Mouse (Mus musculus) midbrain, postnatal 0 days (tissue): ENCODE data around the gene Il1rap. TPM values are rescaled to one million over a fixed set of nuclear protein-coding genes. Genes with fewer than 3 reads are reported as not detected.

ENCODE experiments used
- ATAC-seq: fragments of 200-750 bp; cut with Nextera tagmentation; 2 replicates; pipeline ENCODE4 v1.8.0; 2017; ENCODE audit warnings: moderate number of reproducible peaks, mild to moderate bottlenecking, moderate TSS enrichment, moderate library complexity; ENCODE audit not compliant: low FRiP score
- DNase-seq: peaks from one replicate; pipeline ENCODE4 v3.0.0-alpha.2; 2015; ENCODE audit warnings: low spot score
- H3K27ac ChIP-seq: fragments of 300-500 bp; sonication (generic); 2 replicates; pipeline ENCODE4 v1.5.1; 2014; ENCODE audit warnings: low read depth, mild to moderate bottlenecking, low read length, mixed read lengths
- H3K27me3 ChIP-seq: fragments of 300-500 bp; sonication (generic); 2 replicates; pipeline ENCODE4 v1.6.1; 2014; ENCODE audit warnings: low read length, control low read depth, mixed read lengths; ENCODE audit not compliant: insufficient read depth
- H3K36me3 ChIP-seq: fragments of 300-500 bp; sonication (generic); 2 replicates; pipeline ENCODE4 v1.6.1; 2014; ENCODE audit warnings: low read length, control low read depth, mixed read lengths; ENCODE audit not compliant: insufficient read depth
- H3K4me1 ChIP-seq: fragments of 300-500 bp; sonication (generic); 2 replicates; pipeline ENCODE4 v1.6.1; 2014; ENCODE audit warnings: mild to moderate bottlenecking, control low read depth, antibody characterized with exemption, low read length, mixed read lengths; ENCODE audit not compliant: insufficient read depth
- H3K4me2 ChIP-seq: fragments of 300-500 bp; sonication (generic); 2 replicates; pipeline ENCODE4 v1.6.1; 2014; ENCODE audit warnings: low read depth, mild to moderate bottlenecking, low read length, mixed read lengths; ENCODE audit not compliant: poor library complexity, severe bottlenecking
- H3K4me3 ChIP-seq: fragments of 300-500 bp; sonication (generic); 2 replicates; pipeline ENCODE4 v1.5.1; 2014; ENCODE audit warnings: low read depth, mild to moderate bottlenecking, low read length, moderate library complexity
- H3K9ac ChIP-seq: fragments of 300-500 bp; sonication (generic); replicated peaks from 2 replicates; pipeline ENCODE4 v1.6.1; 2014; ENCODE audit warnings: mild to moderate bottlenecking, low read length, moderate library complexity, mixed read lengths; ENCODE audit not compliant: poor library complexity, severe bottlenecking
- H3K9me3 ChIP-seq: fragments of 300-500 bp; sonication (generic); 2 replicates; pipeline ENCODE4 v1.6.1; 2016; ENCODE audit warnings: low read length, control low read depth
- CTCF ChIP-seq: IDR thresholded peaks from 2 replicates; pipeline ENCODE4 v1.5.1; 2016; ENCODE audit warnings: antibody characterized with exemption, mild to moderate bottlenecking
- WGBS: fragments of 180-500 bp; shearing (Covaris S2); extraction: QIAGEN DNeasy Blood & Tissue Kit; methylation state at CpG from one replicate; pipeline ENCODE4 v1.1.7; 2014; 5-methylcytosine and 5-hydroxymethylcytosine counted together
- polyA plus RNA-seq: library from polyadenylated mRNA; unstranded; fragments of >200 nt; fragmentation: Nextera tagmentation; extraction: Ambion mirVana; gene quantifications from 2 replicates; pipeline ENCODE4 v1.2.1, GENCODE M21; 2015
- total RNA-seq: library from RNA; depleted of rRNA; stranded (reverse); fragments of >200 nt; gene quantifications from 2 replicates; pipeline ENCODE4 v1.2.3, GENCODE M21; 2014

Il1rap gene
- total and polyA plus RNA-seq, 2 experiments from 2014 or later, result 7.9 to 10.5 TPM

DNA sequence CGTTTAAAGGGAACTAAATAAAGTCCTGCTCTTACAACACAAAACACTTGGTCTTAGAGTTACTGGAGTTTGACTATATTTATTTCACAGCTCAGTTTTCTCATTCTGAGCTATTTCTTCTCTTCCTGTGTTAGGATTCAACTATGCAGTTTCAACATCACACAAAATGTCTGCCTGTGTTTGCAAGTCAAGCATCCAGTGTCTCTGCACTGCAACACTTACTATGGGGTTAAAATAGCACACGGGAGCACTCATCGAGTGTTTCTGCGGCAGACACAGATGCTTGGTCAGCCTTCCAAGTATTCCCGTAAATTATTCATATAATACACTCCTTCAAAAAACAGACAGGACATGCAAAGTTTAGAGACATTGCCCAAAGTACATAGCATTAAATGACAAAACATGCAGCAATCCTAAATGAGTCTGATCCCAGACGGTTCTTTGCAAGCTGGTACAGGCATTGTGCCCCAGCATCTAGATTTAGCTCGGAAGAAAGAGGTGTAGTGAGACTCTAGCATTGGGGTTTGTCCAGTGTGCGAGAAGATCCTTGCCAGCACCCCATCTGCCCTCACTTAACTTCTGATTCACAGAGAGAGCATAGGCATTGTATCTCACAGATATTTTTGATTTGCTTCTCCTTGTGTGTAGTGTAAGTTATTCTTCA lies 119.1 kb downstream of the Il1rap start:
- Histone ChIP-seq H3K9me3 (no peaks in the 10 kb centered on the region), H3K36me3 (no peaks in the 10 kb centered on the region), H3K27ac (no peak overlapping the region), H3K4me1 (no peaks in the 10 kb centered on the region), H3K4me3 (no peak overlapping the region), H3K4me2 (no peak overlapping the region), H3K9ac (no peak overlapping the region), H3K27me3 (no peaks in the 10 kb centered on the region)
- WGBS, result 87% methylated on average over 8 of the region's 8 CpGs
- no peak for DNase-seq
- ATAC-seq, result no peak
- TF ChIP-seq CTCF, result no peak

DNA sequence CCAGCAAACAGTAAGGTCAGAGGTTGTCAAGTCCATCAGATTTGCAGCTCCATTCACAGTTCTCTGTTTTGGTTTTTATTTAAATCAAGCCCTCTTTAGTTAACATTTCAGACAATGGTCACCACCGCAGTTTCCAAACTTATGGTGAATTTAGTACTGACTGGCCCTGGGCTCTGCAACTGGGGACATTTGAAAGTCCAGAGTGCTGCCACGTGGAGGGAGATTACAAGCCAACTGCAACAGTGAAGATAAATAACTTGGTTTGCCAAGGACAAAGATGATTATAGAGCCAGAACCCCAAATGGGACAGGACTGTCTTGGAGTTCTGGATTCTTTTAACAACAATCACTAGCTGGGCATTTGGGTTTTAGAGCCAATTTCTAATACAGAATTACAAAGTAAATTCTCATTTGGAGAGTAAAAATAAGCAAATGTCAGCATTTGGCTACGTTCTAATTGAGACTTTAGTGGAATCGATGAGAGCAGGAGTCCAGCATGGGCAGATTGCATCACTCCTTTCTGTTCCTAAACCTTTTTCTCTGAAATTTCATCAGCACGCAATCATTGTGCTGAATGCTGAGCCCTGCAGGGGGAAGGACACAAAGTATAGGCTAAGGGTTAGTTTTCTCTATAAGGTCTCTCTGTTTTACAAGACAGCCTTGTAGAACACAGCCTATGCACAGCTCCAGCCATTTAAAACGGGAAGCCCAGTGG lies 124.3 kb downstream of the Il1rap start:
- Histone ChIP-seq H3K9me3 (no peaks in the 10 kb centered on the region), H3K36me3 (no peaks in the 10 kb centered on the region), H3K9ac (no peak overlapping the region), H3K4me3 (no peak overlapping the region), H3K4me1 (no peaks in the 10 kb centered on the region), H3K4me2 (no peak overlapping the region), H3K27me3 (no peaks in the 10 kb centered on the region), H3K27ac (no peak overlapping the region)
- TF ChIP-seq CTCF, result no peak
- ATAC-seq (no peak), DNase-seq (no peak)
- 76% methylated on average over 6 of the region's 6 CpGs for WGBS

DNA sequence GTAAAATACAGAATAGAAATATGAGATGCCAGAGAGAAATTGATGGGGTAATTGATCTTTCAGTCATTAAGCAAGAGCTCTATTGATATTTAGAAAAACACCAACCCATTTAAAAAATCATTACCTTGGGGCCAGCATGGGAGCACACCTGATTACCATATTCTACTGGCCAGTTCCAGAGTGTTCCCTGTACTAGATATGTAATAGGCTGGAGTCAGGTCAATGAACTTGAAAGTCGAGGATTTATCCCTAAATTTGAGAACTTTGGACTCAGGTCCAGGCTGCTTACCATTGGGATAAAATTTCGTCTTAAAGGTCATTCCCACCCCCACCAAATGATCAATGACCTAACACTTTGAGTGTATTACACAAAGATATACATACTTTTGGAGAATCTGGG lies 125.0 kb downstream of the Il1rap start:
- Histone ChIP-seq H3K4me3 (no peak overlapping the region), H3K9me3 (no peaks in the 10 kb centered on the region), H3K27ac (no peak overlapping the region), H3K9ac (no peak overlapping the region), H3K4me1 (no peaks in the 10 kb centered on the region), H3K27me3 (no peaks in the 10 kb centered on the region), H3K4me2 (no peak overlapping the region), H3K36me3 (no peaks in the 10 kb centered on the region)
- WGBS, result 86% methylated on average over 2 of the region's 2 CpGs
- ATAC-seq (no peak), DNase-seq (no peak)
- TF ChIP-seq CTCF, result no peak

DNA sequence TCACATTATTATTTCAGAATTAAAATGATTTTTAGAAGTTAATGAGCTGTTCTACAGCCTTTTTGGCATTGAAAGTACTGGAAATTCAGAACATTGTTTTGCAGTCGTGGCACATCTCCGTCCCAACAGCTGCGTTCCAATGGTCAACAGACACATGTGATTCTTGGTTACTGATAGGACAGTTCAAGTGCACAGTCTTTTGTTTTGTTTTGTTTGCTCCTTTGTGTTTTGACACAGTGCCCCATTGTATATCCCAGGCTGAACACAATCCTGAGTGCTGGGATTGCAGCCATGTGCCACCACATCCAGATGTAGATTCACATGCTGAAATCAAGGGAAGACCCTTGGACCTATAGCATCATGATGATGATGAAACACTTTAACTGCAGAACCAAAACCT lies 129.4 kb downstream of the Il1rap start:
- no peaks in the 10 kb centered on the region for H3K4me1 ChIP-seq
- no peak overlapping the region for H3K9ac ChIP-seq
- DNase-seq, result no peak
- H3K27me3 ChIP-seq, result no peaks in the 10 kb centered on the region
- no peak for TF ChIP-seq CTCF
- no peak overlapping the region for H3K27ac ChIP-seq
- H3K9me3 ChIP-seq, result no peaks in the 10 kb centered on the region
- 93% methylated on average over 3 of the region's 3 CpGs for WGBS
- no peak overlapping the region for H3K4me2 ChIP-seq
- no peak overlapping the region for H3K4me3 ChIP-seq
- H3K36me3 ChIP-seq, result no peaks in the 10 kb centered on the region
- no peak for ATAC-seq

DNA sequence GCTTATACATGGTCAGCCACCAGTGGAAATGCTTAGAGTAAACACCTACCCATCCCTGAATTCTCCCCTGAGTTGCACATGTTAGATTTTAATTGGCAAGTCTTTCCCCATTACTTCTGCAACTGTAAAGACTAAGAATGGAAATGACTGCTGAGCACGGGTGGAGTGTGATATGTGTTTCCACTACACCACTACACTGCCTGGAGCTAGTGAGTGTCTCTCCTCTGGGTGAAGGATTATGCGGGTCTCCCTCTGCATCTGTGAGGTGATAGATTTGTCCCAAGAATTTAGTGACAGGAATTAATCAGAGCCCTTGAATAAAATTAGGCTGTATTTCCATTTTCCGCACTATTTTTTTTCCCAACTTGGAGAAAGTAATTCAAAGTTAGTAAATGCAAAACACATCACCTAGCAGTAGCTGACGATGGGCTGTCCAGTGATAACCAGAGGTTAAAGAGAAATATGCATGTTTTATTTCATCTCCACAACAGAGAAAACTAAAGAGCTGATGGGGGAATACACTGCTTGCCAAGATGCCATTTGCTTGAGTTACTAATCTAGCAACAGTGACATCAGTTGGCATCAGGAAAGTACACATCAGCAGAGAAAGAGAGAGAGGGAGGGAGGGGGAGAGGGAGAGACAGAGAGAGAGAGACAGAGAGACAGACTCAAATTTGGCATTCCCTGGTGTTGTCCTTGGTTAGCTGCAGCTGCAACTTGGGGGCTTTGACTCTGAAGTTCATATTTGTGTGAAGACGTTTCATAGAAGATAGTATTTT lies 132.2 kb downstream of the Il1rap start:
- no peak for ATAC-seq
- no peaks in the 10 kb centered on the region for H3K9me3 ChIP-seq
- WGBS, result 63% methylated on average over 5 of the region's 5 CpGs
- H3K27ac ChIP-seq, result no peak overlapping the region
- no peak overlapping the region for H3K4me3 ChIP-seq
- no peak overlapping the region for H3K4me2 ChIP-seq
- no peak for TF ChIP-seq CTCF
- no peaks in the 10 kb centered on the region for H3K36me3 ChIP-seq
- no peaks in the 10 kb centered on the region for H3K27me3 ChIP-seq
- H3K9ac ChIP-seq, result no peak overlapping the region
- DNase-seq, result peak; percentile 31
- no peaks in the 10 kb centered on the region for H3K4me1 ChIP-seq

DNA sequence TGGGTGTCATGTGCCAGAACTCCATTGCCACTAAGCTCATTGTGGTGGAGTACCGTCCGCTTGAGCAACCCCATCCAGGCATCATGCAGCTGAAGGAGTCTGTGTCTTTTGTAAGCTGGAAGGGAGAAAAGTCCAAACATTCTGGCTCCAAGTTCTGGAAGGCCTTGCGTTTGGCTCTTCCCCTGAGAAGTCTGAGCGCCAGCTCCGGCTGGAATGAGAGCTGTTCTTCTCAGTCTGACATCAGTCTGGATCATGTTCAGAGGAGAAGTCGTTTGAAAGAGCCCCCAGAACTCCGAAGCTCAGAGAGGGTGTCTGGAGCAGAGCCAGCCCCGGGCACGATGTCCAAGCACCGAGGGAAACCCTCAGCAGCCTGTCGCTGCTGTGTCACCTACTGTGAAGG lies 141.0 kb downstream of the Il1rap start:
- no peak overlapping the region for H3K27ac ChIP-seq
- H3K4me2 ChIP-seq, result no peak overlapping the region
- TF ChIP-seq CTCF, result no peak
- 75% methylated on average over 11 of the region's 11 CpGs for WGBS
- ATAC-seq (peak; percentile 60), DNase-seq (peak; percentile 72)
- no peaks in the 10 kb centered on the region for H3K27me3 ChIP-seq
- no peak overlapping the region for H3K4me3 ChIP-seq
- no peaks in the 10 kb centered on the region for H3K36me3 ChIP-seq
- no peak overlapping the region for H3K9ac ChIP-seq
- no peaks in the 10 kb centered on the region for H3K9me3 ChIP-seq
- H3K4me1 ChIP-seq, result no peaks in the 10 kb centered on the region
